Mouse (Mus musculus): ENCODE measurements around the gene Acox3. TPM values are rescaled to one million over a fixed set of nuclear protein-coding genes. Genes with fewer than 3 reads are reported as not detected.
A peak's percentile ranks its signal among the peaks of the same experiment; 100 is the strongest.

The Acox3 gene
- total RNA-seq, 2 experiments from 2014 or later: 30.1 to 33.1 TPM

GRCm38 (mm10) chr5:35608559-35608958, 25.7 kb downstream of the Acox3 start:
- DNase-seq (ENCODE audit: low spot score in 2 of 2): no peak

DNA sequence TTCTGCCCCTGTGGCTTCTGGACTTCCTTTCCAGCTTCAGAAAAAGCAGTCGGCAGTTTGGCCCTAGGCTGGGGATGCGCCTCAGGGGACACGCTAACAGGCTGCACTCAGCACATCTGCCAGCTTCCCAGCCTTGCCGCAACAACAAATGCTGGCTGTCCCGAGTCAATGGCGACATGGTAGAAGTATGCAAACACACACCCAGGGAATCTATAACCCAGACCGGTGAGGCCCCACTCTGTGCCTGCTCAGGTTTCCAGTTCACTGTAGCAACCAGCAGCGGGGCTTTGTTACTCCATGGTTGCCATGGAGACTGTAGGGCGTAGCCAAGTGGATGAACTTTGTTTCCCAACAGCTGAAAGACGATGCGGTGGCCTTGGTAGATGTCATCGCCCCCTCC, 26.5 kb downstream of the Acox3 start:
- no peak for DNase-seq (ENCODE audit: low spot score in 2 of 2)

DNA sequence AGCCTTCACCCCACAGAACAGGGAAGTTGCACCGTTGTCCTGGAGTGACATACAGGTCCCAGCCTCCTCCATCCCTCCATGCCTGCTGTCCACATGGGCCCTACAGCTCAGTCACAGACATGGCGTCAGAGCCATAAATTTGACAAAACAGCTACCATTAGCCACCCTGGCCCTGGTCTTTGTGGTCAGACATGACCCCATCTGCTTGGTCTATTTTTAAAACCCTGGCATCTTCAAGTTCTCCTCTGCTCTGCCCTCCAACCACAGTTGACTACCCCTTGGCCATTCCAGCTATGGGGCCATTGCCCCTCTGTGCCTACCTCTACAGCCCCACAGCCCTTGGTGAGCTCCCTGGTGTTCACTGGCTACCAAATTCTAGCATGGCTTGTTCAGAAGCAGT, 27.1 kb downstream of the Acox3 start:
- DNase-seq (ENCODE audit: low spot score in 2 of 2): no peak

- no peak for DNase-seq (ENCODE audit: low spot score in 2 of 2)
These were observed 27.5 kb downstream of the Acox3 start for GRCm38 (mm10) chr5:35610381-35610780.

GRCm38 (mm10) chr5:35611170-35611569, 28.3 kb downstream of the Acox3 start:
- no peak for DNase-seq (ENCODE audit: low spot score in 2 of 2)

DNA sequence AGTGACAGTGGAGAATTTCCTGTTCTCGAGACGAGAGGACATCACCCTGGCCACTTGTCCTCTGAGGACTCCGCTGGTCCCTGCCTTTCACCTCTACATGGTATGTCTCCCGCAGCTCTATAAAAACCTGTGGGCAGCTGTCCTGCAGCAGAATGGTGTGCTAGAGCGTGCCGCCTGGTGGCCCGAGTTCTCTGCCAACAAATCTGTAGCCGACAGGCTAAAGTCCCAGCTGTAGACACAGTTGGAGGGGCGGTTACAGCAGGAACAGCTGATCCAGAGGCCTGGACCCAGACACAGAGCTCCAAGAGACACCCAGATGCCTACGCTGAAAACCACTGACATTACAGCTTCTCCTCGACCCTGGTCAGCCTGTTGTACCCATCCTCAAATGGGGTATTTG, 29.1 kb downstream of the Acox3 start:
- no peak for DNase-seq (ENCODE audit: low spot score in 2 of 2)

DNA sequence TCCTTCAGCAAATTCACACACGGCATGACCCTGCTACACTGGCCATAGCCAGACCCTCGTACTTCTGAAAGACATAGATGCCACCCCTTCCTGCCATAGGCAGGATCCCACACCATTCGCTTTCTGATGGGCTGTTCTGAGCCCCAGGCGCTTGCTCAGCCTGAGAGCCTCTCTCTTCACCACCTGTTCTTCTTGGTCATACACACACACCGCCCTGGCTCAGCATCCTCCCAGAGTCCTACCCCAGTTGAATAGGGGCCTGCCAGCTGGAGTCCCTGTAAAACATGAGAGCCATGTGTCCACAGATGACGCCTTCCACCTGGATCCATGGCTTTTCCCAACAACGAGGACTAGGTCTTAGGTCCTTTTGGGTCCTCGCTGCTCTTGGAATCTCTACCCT, 29.9 kb downstream of the Acox3 start:
- no peak for DNase-seq (ENCODE audit: low spot score in 2 of 2)

DNA sequence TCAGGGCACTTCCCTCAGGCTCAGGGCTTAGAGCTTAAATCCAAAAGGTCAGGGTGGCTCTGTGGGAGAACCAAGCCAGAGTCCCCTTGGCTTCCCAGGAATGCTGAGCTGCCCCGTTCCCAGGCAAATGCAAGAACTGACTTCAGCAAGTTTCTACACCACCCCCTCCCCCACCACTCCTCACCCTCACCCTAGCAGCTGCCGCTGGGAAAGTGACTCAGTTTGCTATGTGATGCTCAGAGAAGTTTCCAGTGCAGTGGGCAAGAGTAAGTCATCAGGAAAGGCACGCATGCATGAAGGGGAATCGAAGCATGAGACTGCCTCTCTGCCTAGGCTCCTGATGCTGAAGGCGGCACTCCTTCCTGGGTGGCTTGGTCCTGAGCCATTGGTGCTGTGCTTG, 34.1 kb downstream of the Acox3 start:
- DNase-seq (ENCODE audit: low spot score in 2 of 2): no peak

GRCm38 (mm10) chr5:35621114-35621513, 38.3 kb downstream of the Acox3 start:
- DNase-seq (ENCODE audit: low spot score in 2 of 2): no peak

- DNase-seq (ENCODE audit: low spot score in 2 of 2): no peak
These were observed 41.0 kb downstream of the Acox3 start for GRCm38 (mm10) chr5:35623831-35624230.

- DNase-seq (ENCODE audit: low spot score in 2 of 2): no peak
These were observed 42.0 kb downstream of the Acox3 start for GRCm38 (mm10) chr5:35624751-35625239.

DNA sequence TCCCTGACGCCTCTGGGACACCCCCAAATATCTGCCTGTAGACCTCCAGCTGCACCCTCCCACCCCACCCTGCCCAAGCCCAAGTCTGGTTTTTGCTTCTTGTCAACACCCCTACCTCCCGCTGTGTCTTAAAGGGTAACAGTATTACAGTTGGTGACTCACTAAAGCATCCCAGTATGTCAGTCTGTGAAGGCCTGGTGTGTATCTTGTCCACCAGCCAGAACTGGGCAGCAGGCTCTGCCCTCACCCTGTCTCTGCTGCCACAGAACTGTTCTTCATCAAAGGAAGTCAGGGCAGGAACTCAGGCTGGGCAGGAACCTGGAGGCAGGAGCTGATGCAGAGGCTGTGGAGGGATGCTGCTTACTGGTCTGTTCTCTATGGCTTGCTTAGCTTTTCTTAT, 43.6 kb downstream of the Acox3 start:
- no peak for DNase-seq (ENCODE audit: low spot score in 2 of 2)

DNA sequence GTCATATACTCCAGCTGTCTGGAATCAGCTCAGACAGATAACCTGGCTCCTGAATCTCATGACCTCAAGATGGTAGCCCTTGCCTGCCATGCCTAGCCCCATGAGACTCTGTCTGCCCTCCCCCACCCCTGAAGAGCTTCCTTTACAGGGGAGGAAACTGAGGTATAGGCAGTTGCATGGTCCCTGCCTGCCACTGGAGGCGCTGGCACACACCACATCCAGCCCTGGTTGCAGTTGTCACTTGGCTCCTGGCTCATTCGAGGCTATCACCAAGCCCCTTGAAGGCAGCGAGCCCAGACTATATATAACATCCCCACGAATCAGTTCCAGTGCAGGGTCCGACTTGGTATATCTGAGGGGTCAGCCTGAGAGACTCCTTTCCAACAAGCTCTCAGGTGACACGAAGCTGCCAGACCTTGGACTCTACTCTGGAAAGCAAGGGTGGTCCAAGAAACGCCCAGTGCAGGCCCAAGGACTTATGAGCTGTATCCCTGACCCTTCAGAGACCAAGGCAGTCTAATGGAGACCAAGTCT, 44.5 kb downstream of the Acox3 start:
- no peak for DNase-seq (ENCODE audit: low spot score in 2 of 2)

GRCm38 (mm10) chr5:35628685-35629084, 45.8 kb downstream of the Acox3 start:
- peak; percentile 24 to 31 for DNase-seq (ENCODE audit: low spot score in 2 of 2)

DNA sequence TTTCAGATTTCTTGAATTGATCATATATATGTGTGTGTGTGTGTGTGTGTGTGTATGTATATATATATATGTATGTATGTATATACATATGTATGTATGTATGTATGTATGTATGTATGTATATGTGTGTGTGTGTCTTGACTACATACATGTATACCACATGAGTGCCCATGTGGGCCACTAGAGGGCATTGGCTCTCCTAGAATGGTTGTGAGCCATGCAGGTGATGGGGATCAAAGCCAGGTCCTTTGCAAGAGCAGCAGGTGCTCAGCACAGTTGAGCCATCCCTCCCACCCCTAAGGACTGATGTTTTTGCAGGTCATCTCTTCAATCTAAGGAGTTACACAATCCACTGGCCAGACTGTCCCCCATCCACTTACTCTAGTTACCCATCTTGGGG, 46.5 kb downstream of the Acox3 start:
- DNase-seq (ENCODE audit: low spot score in 2 of 2): no peak

DNA sequence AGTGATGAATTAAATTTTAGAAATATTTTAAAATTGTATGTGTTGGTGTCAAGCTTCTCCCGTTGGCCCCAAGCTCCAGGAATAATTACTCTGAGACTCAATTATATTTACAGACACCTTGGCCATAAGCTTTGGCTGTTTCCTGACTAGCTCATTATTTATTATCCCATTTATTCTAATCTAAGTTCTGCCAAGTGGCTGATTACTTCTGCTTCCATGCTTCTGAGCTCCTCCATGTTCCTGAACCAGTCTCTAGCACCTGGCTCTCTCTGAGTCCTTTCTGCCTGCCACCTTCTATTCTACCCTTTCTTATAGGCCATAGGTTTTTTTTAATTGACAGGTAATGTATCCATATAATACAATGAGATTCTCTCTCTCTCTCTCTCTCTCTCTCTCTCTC, 47.9 kb downstream of the Acox3 start:
- no peak for DNase-seq (ENCODE audit: low spot score in 2 of 2)

GRCm38 (mm10) chr5:35631224-35631623, 48.4 kb downstream of the Acox3 start:
- no peak for DNase-seq (ENCODE audit: low spot score in 2 of 2)

GRCm38 (mm10) chr5:35631755-35632154, 48.9 kb downstream of the Acox3 start:
- no peak for DNase-seq (ENCODE audit: low spot score in 2 of 2)

DNA sequence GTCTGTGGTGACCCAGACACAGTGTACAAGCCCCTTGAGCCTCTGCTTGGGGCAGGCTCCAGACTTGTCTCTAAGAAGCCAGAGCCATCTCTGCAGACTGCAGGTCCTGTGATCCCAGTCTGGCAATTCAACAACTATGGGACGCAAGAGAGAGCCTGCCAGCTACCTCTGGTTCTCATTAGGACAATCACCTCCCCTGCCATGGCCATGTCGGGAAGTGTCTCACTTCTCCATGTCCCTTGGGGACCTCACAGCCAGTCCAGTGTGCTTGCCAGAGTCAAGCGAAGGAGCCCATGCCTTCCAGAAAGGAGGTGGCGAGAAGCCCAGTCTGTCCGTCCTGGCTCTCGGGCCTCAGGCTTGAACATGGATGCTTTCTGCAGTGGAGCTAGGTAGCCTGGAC, 50.0 kb downstream of the Acox3 start:
- DNase-seq (ENCODE audit: low spot score in 2 of 2): no peak

DNA sequence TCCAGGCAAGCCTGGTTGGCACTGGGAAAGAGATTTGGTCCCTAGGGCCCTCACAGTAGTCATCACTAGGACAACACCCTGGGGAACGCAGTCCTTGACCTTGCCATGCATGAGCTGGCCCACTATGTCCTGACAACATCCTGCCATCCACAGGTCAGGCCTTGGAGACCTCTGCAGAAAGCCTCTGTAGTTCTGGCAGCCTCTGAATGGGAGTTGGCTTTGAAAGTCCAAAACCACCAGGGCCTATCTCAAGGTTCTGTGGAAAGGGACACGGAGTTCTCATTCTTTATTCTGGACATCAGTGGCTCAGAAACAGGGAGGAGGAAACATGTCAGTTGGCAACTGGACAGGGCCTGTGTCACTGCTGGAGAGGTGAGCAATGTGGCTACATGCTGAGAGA, 53.2 kb downstream of the Acox3 start:
- DNase-seq (ENCODE audit: low spot score in 2 of 2): no peak

DNA sequence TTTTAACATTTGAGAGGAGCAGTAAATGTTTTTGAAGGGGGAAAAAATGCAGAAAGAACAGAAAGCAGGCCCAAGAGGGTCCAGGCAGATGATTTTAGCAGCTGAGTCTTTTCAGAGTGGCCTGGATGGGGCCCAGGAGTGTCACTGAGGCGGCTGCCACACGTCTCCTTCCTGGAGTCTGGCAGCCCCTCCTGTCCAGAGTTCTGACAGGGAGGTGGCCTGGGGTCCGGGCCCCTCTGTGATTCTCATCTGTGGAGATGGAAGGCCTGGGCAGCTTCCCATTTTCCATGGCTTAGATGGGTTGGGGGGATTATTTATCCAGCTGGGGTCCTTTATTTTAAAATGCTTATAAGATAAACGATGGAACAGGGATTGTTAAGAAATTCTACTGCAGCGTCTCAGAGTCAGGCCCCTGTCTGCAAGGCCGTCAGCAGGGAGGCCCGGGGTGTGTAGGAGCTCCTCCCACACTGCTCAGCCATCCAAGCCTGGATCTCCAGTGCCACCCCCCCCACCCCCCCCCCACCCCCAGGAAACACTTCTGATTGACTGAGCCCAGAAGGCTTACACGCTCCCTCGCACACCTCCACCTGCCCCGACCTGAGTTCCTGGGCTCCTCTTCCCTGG, 59.2 kb downstream of the Acox3 start:
- DNase-seq (ENCODE audit: low spot score in 2 of 2): no peak

GRCm38 (mm10) chr5:35643401-35644048, 60.7 kb downstream of the Acox3 start:
- DNase-seq (ENCODE audit: low spot score in 2 of 2): no peak

- no peak for DNase-seq (ENCODE audit: low spot score in 2 of 2)
These were observed 61.2 kb downstream of the Acox3 start for GRCm38 (mm10) chr5:35644082-35644481.
